Mouse (Mus musculus) spleen, postnatal 14 days (tissue): Measurements from ENCODE around the gene Rcc1.
A peak's percentile ranks its signal among the peaks of the same experiment; 100 is the strongest.

Source experiments
- DNase-seq, 2 experiments: peaks; one replicate each; pipeline ENCODE4 v3.0.0; 2021 to 2022; ENCODE audit warnings: low spot score in 2 of 2

Rcc1 gene

DNA sequence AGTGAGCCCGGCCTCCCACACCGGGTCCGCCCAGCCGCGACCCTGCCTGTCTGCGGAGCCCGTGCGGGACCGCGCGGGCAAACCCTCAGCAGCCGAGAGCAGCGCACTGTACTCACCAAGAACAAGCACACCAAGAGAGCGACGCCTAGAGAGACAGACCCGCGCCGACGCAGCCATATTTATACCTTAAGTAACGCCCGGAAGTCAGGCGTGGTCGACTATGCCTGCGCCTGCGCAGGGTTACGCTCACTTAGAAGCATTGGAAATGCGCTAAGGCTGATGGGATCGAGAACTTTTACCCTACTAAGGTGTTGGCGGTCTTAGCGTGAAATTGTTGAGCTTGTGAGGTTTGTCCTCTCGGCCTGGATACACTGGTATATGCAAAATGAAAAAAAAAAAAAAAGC is at the start of gene Rcc1:
TSS of gene Rcc1 (minus strand) at position 125 of the 405 bp plus-strand sequence.
- DNase-seq, result peak; percentile 87 to 89

GRCm38 (mm10) chr4:132401016-132401415 is 47.6 kb upstream of the Rcc1 start:
- no peak for DNase-seq

DNA sequence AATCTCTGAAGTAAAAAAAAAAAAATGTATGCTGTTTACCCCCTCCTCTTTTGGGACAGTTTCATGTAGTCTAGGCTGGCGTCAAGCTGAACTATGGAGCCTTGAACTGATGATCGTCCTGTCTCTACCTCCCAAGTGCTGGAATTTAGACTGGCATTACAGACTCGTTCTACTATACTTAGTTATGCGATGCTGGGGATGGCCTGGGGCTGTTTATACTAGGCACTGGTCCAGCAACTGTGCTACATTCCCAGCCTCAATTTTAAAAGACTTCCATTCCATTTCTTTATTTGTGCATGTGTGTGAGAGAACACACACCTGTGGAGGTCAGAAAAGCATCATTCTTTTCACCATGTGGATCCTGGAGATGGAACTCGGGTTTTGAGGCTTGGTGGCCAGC is 45.5 kb upstream of the Rcc1 start:
- no peak for DNase-seq

- DNase-seq, result peak; percentile 12 to 13
These were observed 44.8 kb upstream of the Rcc1 start for GRCm38 (mm10) chr4:132398045-132398774.

DNA sequence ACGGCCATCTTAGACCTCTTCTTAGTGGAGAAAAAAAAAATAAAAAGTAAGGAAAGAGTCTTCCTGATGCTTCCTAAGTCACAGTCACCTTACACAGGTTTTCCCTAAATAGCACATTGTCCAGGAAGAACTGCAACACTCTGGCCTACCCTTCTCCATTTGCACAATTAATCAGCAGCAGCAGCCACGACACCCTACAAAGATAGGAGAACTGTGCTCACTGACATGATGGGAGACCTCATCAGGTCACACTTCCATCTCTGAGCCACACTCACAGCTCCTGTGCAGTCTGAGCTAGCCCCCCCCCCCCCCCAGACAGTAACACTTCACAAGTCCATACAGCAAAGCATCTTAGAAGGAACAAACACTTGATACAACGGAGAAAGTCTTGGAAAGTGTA is 43.7 kb upstream of the Rcc1 start:
- DNase-seq, result no peak

GRCm38 (mm10) chr4:132396251-132396650 is 42.8 kb upstream of the Rcc1 start:
- no peak for DNase-seq

DNA sequence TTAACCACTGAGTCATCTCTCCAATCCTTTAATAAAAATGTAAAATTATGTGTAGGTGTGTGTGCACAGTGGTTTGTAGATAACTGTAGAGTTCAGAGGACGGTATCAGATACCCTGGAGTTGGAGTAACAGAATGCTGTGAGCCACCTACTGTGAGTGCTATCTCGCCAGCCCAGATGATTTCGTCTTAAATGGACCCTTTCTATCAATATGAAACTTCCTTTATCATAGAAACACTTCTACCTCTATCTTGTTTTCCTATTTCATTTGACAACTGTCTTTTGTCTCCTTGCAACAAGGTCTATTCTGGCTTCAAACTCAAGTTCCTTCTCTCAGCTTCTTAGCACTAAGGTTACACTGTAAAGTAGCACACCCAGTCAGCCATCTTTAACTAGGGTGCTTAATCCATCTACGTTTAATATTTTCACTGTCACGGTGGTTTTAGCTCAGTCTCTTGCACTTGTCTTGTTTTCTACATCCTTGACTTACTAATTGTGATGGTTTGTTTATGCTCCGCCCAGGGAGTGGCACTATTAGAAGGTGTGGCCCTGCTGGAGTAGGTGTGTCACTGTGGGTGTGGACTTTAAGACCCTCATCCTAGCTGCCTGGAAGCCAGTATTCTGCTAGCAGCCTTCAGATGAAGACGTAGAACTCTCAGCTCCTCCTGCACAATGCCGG is 37.8 kb upstream of the Rcc1 start:
- DNase-seq, result no peak

GRCm38 (mm10) chr4:132389302-132389701 is 35.9 kb upstream of the Rcc1 start:
- no peak for DNase-seq

DNA sequence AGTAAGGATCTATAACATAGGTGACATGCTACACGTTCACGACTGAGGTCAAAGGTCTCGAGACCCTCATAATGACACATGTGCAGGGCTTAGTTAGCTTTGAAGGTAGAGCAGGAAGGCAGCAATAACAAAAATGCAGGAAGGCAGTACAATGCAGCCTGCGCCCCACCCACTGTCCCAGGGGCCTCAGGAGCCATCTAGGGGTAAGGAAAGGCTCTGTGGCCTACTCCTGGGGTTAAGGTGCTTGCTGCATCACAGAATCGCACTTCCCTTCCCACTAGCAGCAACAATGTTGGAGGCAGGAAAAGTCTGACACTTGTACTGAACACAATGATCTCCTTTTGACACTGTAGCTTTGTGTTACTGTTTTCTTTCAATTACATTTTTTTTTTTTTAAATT is 34.2 kb upstream of the Rcc1 start:
- no peak for DNase-seq

- DNase-seq, result no peak
These were observed 33.4 kb upstream of the Rcc1 start for GRCm38 (mm10) chr4:132386846-132387245.

GRCm38 (mm10) chr4:132385771-132386410 is 32.5 kb upstream of the Rcc1 start:
- DNase-seq, result no peak

- no peak for DNase-seq
These were observed 30.1 kb upstream of the Rcc1 start for GRCm38 (mm10) chr4:132383455-132383854.

GRCm38 (mm10) chr4:132382296-132382695 is 28.9 kb upstream of the Rcc1 start:
- DNase-seq, result no peak

DNA sequence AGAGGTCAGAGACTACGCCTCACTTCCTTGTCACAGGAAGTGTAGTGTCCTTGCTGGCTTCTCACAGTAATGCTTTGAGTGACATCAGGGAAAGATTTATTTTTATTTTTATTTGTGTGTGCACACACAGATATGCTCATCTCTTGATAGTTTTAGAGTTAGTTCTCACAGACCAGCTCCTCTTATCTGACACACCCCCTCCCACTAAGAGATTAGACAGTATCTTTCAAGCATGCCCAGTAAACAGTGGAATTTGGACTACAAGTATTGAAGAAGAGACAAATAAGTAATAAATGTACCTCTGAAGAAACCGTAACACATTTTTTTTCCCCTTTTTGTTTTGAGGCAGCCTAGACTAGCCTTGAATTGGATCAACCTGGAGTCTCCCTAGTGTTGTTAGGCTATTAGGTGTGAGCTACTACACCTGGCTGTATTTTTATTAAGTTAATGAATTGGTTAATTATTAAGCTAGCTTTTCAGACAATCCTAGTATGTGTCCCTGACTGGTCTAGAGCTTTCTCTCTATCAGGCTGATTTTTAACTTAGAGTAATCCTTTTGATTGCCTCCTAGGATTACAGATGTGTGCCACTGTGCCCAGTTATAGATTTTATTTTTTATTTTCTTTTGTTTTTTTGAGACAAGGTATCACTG is 27.7 kb upstream of the Rcc1 start:
- DNase-seq, result no peak

DNA sequence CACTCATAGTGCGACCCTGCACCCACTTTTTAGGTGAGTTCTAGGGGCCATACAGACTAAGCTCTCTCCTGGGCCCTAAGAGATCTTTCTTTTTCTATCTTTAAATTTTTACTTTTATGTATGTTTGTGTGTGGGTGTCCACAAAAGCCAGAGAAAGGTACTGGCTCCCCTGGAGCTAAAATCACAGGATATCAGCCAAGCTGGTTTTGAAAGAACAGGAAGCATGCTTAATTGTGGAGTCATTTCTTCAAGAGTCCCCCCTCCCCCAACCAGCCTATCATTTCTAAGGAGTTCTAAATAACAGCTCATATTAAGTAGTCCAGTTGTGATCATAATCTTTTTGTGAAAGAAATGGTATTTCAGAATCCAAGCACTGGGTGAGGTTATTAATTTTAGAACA is 20.4 kb upstream of the Rcc1 start:
- no peak for DNase-seq

DNA sequence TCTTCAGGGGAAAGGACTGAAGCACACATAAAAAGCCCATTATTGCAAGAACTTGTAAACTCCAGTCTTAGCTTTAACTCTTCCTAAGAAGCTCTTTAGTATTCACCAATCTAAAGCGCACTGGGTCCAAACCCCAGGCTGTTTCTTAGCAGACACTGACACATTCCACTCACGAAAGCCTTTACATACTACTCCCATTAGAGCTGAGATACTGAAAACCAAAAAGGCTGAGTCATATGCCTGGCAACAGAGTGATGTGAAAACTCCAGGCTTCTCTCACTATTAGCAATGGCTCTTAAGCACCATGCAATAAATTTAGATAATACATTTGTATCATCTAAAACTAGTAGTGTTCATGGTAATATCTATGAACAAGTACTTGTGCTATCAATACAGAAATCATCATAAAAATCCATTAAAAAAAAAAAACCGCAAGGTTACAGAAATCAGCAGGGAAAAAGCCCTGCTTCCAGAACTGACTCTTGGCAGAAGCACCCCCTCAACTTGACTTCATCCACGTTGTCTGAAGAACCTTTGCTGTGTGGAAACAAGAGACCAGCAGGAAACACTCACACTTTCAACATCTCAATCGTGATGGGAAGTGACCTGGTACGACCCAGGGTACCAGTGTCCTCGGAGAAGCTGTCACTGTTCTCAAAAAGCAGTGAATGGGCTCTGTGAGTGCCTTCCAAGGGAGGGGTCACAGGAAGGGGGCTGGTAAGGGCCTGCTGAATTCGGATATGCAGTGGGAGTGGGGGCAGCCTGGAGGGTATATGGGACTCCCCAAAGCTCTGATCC is 16.7 kb upstream of the Rcc1 start:
- DNase-seq, result no peak

- no peak for DNase-seq
These were observed 14.2 kb upstream of the Rcc1 start for GRCm38 (mm10) chr4:132367480-132368201.

- DNase-seq, result no peak
These were observed 12.2 kb upstream of the Rcc1 start for GRCm38 (mm10) chr4:132365450-132366060.

- no peak for DNase-seq
These were observed 10.1 kb upstream of the Rcc1 start for GRCm38 (mm10) chr4:132363487-132363886.

DNA sequence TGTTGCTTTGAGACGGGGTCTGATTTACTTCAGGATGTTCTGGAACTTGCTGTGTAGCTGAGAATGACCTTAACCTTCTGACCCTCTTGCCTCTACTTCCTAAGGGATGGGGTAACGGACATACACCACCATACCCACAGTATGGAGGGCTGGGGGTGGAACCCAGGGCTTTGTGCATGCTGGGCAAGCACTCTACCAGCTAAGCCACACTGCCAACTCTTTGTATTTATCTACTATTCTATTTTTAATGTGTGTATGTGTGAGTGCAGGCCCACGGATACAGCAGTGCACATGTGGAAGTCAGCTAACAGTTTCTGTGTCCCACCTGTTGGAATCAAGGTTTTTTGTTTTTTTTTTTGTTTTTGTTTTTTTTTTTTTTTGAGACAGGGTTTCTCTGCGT is 6.1 kb upstream of the Rcc1 start:
- no peak for DNase-seq
